Mouse (Mus musculus) heart, adult 2 months (tissue): ENCODE data around the gene Brd4. TPM values are rescaled to one million over a fixed set of nuclear protein-coding genes. Genes with fewer than 3 reads are reported as not detected.
A peak's percentile ranks its signal among the peaks of the same experiment; 100 is the strongest.

ENCODE experiments used
- DNase-seq, 2 experiments: peaks; one replicate each; pipeline ENCODE4 v3.0.0; 2021
- H3K27ac ChIP-seq: fragments of 200-600 bp; 2 replicates; pipeline ENCODE4 v1.8.1; 2022
- H3K27me3 ChIP-seq: fragments of 200-500 bp; 2 replicates; pipeline ENCODE4 v1.6.1; 2012; ENCODE audit warnings: mild to moderate bottlenecking, low read length, inconsistent platforms, mixed read lengths; ENCODE audit not compliant: control insufficient read depth, insufficient read depth
- H3K36me3 ChIP-seq: fragments of 200-500 bp; 2 replicates; pipeline ENCODE4 v1.6.1; 2012; ENCODE audit warnings: low read length, inconsistent platforms; ENCODE audit not compliant: control insufficient read depth, insufficient read depth
- H3K4me1 ChIP-seq: fragments of 200-500 bp; 2 replicates; pipeline ENCODE4 v1.6.1; 2011; ENCODE audit warnings: low read length; ENCODE audit not compliant: control insufficient read depth, insufficient read depth
- H3K4me3 ChIP-seq: fragments of 200-600 bp; 2 replicates; pipeline ENCODE4 v1.8.1; 2022
- H3K79me2 ChIP-seq: fragments of 200-500 bp; replicated peaks from 2 replicates; pipeline ENCODE4 v1.6.1; 2012; ENCODE audit warnings: mild to moderate bottlenecking, inconsistent platforms, low read length, moderate library complexity, mixed read lengths; ENCODE audit not compliant: control insufficient read depth, insufficient read depth
- H3K9ac ChIP-seq: fragments of 200-500 bp; 2 replicates; pipeline ENCODE4 v1.6.1; 2012; ENCODE audit warnings: low read depth, mild to moderate bottlenecking, control low read depth, inconsistent platforms, low read length, mixed read lengths
- CTCF ChIP-seq: fragments of 200-600 bp; IDR thresholded peaks from 2 replicates; pipeline ENCODE4 v1.8.1; 2022; ENCODE audit warnings: antibody characterized with exemption, mild to moderate bottlenecking, moderate library complexity
- EP300 ChIP-seq: fragments of 200-500 bp; IDR thresholded peaks from 2 replicates; pipeline ENCODE4 v1.6.1; 2011; ENCODE audit warnings: low read depth, low read length, control low read depth; ENCODE audit not compliant: insufficient read depth
- POLR2A ChIP-seq: fragments of 200-500 bp; IDR thresholded peaks from 2 replicates; pipeline ENCODE4 v1.6.1; 2011; ENCODE audit warnings: mild to moderate bottlenecking, low read depth, low read length, control low read depth; ENCODE audit not compliant: insufficient read depth
- WGBS: fragments of 180-500 bp; shearing (Covaris S2); methylation state at CpG from one replicate; pipeline ENCODE4 v1.1.7; 2018; 5-methylcytosine and 5-hydroxymethylcytosine counted together
- intact Hi-C: fragments of 180-260 bp; cut with DNase I; formaldehyde crosslinking; loops from one replicate; pipeline ENCODE4 v1.15.1; 2025
- polyA plus RNA-seq: library from polyadenylated mRNA; depleted of rRNA; stranded (reverse); fragments of >200 nt; gene quantifications from 2 replicates; pipeline ENCODE4 v1.2.3, GENCODE M21; 2012
- total RNA-seq, 2 experiments: library from RNA; stranded (reverse); gene quantifications; 2 replicates each; pipeline ENCODE4 v1.2.3; 2021

Gene Brd4
- total and polyA plus RNA-seq, 3 experiments, result 21.7 to 55.6 (median 53.3) TPM

DNA sequence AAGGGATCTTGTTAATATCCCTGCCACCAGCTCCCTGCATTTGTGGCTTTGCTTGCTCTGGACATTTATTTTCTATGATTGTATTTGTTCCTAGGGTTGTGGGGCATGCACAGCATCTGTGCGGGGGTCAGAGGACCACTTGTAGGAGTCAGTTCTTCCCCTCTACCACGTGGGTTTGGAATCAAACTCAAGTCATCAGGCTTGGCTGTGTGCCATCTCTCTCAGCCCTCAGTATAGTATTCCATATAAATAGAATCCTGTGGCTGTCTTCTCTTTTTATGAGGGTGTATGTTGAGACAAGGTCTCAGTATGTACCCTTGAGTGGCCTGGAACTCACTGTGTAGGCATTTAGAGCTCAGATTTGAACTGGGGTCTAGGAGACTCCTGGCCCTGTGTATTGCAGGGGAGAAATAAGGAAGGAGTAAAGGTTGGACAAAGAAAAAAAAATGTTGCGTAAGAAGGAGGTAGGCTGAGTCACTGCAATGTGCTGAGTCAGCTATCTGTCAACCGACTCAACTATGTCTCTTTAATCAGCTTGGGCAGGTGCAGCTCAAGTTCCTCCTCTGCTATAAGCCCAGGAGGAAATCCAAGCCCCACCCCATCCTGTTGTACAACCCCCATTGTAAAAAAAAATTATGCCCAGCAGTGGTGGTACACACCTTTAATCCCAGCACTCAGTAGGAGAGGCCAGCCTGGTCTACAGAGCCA is 114.8 kb downstream of the Brd4 start:
- intact Hi-C loops, result no loop called here
- WGBS, result 58% methylated on average over 4 of the region's 4 CpGs
- Histone ChIP-seq H3K27ac (no peak overlapping the region), H3K4me3 (no peak overlapping the region), H3K4me1 (peaks cover 2% of the 10 kb centered on the region), H3K36me3 (no peaks in the 10 kb centered on the region), H3K27me3 (peaks cover 9% of the 10 kb centered on the region; the same call in 1 of the 2 replicates), H3K79me2 (no peaks in the 10 kb centered on the region), H3K9ac (no peak overlapping the region)
- TF ChIP-seq CTCF (no peak), EP300 (no peak), POLR2A (no peak)
- DNase-seq, result no peak

DNA sequence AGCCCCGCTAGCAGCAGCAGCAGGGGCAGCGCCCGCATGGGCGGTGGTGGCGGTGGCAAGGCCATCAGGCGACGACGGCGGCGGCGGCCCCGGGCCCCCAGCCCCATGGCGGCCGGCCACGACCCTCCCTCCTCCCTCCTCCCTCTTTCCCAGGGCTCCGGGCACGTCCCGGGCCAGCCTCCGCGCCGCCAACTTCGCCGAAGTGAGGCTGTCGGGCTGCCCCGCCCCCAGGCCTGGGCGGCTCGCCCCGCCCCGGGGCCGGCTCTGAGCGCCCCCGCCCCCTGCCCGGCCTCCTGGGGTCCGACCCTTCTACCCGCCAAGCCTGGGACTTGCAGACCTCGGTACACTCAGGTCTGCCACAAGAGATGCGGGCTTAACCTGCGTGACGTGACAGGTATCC is 117.8 kb downstream of the Brd4 start, which contains the start of gene Notch3:
Notch3 (minus strand) TSS at position 166 of the 400 bp plus-strand sequence.
- peak within 1 kb of the TSS; percentile 52 for H3K4me3 ChIP-seq
- no peaks in the 10 kb centered on the region for H3K79me2 ChIP-seq
- peak within 1 kb of the TSS; percentile 71 for H3K27ac ChIP-seq
- peak within 1 kb of the TSS; percentile 80 for H3K9ac ChIP-seq
- H3K36me3 ChIP-seq, result no peaks in the 10 kb centered on the region
- DNase-seq, result peak; percentile 76 to 77
- no peaks in the 10 kb centered on the region; the same call in 1 of the 2 replicates for H3K4me1 ChIP-seq
- H3K27me3 ChIP-seq, result peaks cover 16% of the 10 kb centered on the region
- 3% methylated on average over 39 of the region's 39 CpGs for WGBS
- intact Hi-C loops, result no loop called here
- TF ChIP-seq EP300 (no peak), CTCF (no peak), POLR2A (no peak)

DNA sequence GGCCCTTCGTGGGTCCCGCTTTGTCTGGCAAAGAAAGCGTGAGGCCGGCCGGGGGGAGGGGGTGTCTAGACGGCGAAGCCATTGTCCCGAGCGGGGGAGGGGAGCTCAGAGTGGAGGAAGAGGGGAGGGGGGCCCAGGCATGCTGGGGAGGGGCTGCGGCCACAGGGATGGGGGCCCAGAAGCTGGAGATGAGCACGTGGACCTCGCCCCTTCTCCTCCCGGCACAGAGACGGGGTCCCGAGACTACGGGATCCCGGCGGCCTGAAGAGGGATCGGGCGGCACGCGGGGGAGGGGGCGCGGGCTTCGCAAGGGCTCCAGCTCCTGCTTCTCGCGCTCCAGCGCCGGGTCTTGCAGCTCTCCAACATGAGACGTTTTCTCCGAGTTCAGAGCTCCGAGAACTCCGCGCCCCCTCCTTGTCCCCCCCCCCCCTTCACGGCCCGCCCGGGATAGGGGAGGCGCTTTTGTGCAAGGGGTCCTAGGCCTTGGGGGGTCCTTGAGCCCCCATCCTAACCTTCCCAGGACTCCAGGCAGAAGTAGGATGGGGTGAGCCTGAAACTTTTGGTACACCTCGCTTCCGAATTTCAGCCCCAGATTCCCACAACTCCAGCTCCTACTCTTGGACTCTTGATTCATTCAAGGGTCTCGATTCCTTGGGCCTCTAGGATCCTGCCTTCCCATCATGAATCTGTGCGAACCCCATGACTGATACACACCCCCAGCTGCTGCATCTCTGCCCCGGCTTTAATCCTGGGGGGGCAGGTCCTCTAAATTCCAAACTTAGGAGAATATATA is 118.5 kb downstream of the Brd4 start:
- TF ChIP-seq EP300, result no peak
- no peak for TF ChIP-seq CTCF
- TF ChIP-seq POLR2A, result no peak
- intact Hi-C loops, result loop anchor here (2.0 kb wide), 1 partner anchor 43 kb away; no protein-coding TSS in a partner anchor
- Histone ChIP-seq H3K9ac (peak overlapping the region; percentile 57), H3K27me3 (peaks cover 16% of the 10 kb centered on the region), H3K36me3 (no peaks in the 10 kb centered on the region), H3K27ac (peak overlapping the region; percentile 71), H3K79me2 (no peaks in the 10 kb centered on the region), H3K4me3 (peak overlapping the region; percentile 52), H3K4me1 (no peaks in the 10 kb centered on the region; the same call in 1 of the 2 replicates)
- 2% methylated on average over 37 of the region's 43 CpGs for WGBS
- peak in 1 of 2 experiments; percentile 71 for DNase-seq

DNA sequence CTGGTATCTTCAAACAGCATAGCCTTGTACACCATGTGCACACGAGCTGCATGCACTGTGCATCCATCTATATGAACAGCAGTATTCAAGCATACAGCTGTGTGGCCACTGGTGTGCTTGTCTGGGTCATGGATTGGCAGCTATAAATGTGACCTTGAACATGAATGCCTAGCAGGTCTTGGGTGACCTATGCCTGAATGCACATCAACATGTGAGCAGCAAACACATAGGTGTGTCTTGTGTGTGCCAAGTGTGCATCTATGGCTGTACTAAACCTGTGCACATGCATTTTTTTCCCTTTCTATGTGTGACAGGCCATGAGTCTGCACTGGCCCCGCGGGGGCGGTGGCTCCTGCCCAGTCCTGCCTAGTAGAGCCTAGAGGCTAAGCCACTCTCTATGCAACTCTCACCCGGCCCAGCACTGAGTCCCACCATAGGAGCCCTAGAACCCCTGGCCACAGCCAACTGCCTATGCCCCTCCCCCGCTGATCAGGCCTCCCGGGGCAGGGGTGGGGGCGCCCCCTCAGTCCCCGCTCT is 119.2 kb downstream of the Brd4 start:
- peaks cover 16% of the 10 kb centered on the region for H3K27me3 ChIP-seq
- no peaks in the 10 kb centered on the region for H3K79me2 ChIP-seq
- no peaks in the 10 kb centered on the region; the same call in 1 of the 2 replicates for H3K4me1 ChIP-seq
- no peak for TF ChIP-seq EP300
- no peak for TF ChIP-seq CTCF
- TF ChIP-seq POLR2A, result no peak
- 22% methylated on average over 8 of the region's 9 CpGs for WGBS
- intact Hi-C loops, result loop anchor here (2.0 kb wide), 1 partner anchor 43 kb away; no protein-coding TSS in a partner anchor
- peak overlapping the region; percentile 71 for H3K27ac ChIP-seq
- H3K9ac ChIP-seq, result peak overlapping the region; percentile 57
- H3K4me3 ChIP-seq, result peak overlapping the region; percentile 52
- no peak for DNase-seq
- no peaks in the 10 kb centered on the region for H3K36me3 ChIP-seq

DNA sequence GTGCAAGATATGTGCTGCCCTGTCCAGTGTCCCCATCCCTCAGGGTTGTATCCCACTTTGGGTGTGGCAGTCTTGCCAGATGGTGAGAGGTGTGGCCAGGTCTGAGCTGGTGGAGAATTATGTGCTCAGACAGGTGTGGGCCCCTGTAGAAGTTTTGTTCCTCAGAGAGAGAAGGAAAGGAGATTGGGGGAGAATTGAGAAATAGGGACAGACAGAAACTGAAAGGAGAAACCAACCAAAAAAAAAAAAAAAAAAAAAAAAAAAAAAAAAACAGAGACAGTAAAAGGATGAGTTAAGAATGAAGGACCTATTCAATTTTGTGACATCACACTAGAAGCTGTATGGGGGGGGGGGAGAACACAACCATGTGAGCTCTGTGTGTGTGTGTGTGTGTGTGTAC is 119.7 kb downstream of the Brd4 start:
- Histone ChIP-seq H3K4me1 (no peaks in the 10 kb centered on the region; the same call in 1 of the 2 replicates), H3K27ac (no peak overlapping the region; the same call in 1 of the 2 replicates), H3K79me2 (no peaks in the 10 kb centered on the region), H3K9ac (no peak overlapping the region), H3K27me3 (peaks cover 16% of the 10 kb centered on the region), H3K36me3 (no peaks in the 10 kb centered on the region), H3K4me3 (no peak overlapping the region)
- DNase-seq, result no peak
- TF ChIP-seq CTCF (no peak), POLR2A (no peak), EP300 (no peak)
- intact Hi-C loops, result loop anchor here (2.0 kb wide), 1 partner anchor 44 kb away; no protein-coding TSS in a partner anchor
